Mouse (Mus musculus) layer of hippocampus, adult 11-12 months (tissue): ENCODE results near the gene Apobec1.
"Not testable (repeated sequence)": the region's sequence is repeated elsewhere in the genome, so short reads cannot be mapped to it uniquely, and the experiment has no call there.

ENCODE experiments used
- DNase-seq: peaks from one replicate; pipeline ENCODE4 v3.0.0; 2022; ENCODE audit warnings: low spot score

Apobec1 gene

GRCm38 (mm10) chr6:122602242-122602991 lies at the start of gene Apobec1:
Gene Apobec1 (minus strand): TSS chr6:122602444.
- DNase-seq = peak; percentile 58

DNA sequence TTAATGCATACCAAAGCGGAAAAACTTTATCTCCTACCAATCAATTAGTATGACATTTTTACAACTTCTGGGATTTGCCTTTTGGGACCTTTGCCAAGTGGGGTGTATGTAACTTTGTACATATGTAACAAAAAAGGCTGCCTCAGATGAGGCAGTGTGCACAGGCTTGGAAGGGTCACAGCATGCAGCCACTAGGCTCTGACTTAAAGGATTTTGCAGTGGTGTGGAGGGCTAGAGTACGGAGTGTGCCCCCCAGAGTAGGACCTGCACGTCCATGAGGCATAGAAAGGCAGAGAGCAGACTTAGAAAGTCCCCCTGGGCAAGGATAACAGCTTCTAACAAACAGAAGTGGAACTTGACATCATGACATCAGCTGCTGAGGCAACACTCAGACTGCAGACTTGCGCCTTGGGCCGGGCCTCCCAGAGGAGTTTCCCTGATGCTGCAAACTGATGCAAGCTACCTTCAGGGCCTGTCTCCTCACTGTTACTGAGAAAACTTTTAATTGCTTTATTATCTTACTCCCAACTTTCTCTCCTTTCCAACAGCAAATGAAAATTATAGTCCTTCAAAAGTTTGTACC lies 48.2 kb upstream of the Apobec1 start:
- DNase-seq = no peak

GRCm38 (mm10) chr6:122649903-122650302 lies 47.7 kb upstream of the Apobec1 start:
- DNase-seq = no peak

DNA sequence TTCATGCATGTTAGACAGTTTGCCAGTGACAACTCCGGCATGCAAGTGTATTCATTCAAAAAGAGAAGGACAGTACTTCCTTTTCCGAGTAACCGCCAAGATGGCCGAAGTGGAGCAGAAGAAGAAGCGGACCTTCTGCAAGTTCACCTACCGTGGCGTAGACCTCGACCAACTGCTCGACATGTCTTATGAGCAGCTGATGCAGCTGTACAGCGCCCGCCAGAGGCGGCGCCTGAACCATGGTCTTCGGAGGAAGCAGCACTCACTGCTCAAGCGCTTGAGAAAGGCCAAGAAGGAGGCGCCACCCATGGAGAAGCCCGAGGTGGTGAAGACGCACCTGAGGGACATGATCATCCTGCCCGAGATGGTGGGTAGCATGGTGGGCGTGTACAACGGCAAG lies 42.0 kb upstream of the Apobec1 start:
- DNase-seq = not testable (repeated sequence)

GRCm38 (mm10) chr6:122637566-122637965 lies 35.3 kb upstream of the Apobec1 start:
- not testable (repeated sequence) for DNase-seq

DNA sequence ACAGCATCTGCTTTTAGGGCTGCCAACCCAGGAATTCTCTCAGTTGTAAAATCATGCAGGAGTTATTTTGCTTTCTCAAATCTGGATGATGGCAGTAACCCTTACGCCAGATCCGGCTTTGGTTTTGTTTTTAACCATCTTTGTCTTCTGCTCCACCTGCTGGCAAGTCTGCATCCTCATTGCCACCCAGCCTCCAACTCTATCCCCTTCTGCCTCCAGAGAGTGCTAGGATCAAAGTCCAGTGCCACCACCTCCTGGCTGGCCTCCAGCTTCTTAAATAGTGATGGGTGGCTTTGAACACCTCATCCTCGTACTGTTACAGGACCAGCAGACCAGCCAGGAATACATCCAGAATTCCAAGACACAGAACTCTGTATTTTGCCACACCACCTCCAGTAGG lies 34.4 kb upstream of the Apobec1 start:
- no peak for DNase-seq

- DNase-seq = peak; percentile 11
Measured at GRCm38 (mm10) chr6:122635315-122635714, 33.1 kb upstream of the Apobec1 start.

DNA sequence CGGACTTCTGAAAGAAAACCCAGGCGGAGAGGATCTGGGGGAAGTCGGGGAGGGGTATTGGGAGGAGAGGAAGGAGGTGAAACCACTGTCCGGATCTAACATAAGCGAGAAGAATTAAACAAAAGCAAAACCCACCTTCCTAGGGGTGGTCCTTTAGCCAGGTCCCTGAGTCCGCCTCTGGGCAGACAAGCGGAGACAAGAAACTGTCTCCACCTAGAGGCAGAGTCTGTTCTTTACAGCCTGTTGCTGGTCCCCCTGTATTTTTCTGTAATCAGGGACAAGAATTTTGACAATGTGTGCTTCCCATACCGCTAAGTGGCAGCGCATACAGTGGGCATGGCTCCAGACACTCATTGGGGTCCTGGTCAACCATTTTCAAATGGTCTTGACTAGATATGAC lies 31.2 kb upstream of the Apobec1 start:
- no peak for DNase-seq

- DNase-seq = no peak
Measured at GRCm38 (mm10) chr6:122627469-122628108, 25.3 kb upstream of the Apobec1 start.

DNA sequence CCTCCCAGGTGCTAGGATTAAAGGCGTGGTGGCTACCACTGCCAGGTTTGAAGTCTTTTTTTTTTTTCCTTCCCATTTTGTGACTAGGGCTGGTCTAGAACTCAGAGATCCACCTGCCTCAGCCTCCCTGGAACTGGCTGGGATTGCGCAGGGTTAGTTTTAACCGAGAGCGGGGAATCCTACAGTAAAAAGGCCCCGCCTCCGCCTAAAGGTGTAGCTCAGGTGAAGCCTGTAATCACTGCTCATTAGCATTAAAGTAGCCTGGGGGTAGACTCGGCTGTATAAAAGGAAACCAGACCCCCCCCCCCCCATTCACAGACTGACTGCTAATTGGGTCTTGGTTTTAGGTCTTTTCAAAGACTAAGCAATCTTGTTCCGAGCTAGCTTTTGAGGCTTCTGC lies 23.9 kb upstream of the Apobec1 start, which contains the start of gene Dppa3:
Gene Dppa3, plus strand, starts transcription at position 301 of the 400 bp plus-strand sequence.
- DNase-seq = no peak

GRCm38 (mm10) chr6:122625156-122625555 lies 22.9 kb upstream of the Apobec1 start:
- DNase-seq = no peak

DNA sequence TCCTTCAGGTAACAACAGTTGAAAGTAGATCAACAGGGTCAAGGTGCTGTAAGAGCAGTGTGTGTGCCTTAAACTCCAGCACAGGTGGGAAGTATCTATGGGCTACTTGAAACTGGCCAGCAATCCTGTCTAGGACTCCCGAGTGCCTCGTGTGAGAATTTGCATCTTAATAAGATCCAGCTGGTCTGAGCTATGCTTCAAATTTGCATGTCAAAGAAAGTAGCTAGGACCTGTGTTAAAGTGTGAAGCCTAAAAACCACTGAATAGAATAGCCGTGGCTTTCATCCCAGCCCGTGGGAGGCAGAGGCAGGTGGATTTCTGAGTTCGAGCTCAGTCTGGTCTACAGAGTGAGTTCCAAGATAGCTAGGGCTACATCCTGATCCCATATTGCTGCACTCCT lies 22.2 kb upstream of the Apobec1 start:
- no peak for DNase-seq

DNA sequence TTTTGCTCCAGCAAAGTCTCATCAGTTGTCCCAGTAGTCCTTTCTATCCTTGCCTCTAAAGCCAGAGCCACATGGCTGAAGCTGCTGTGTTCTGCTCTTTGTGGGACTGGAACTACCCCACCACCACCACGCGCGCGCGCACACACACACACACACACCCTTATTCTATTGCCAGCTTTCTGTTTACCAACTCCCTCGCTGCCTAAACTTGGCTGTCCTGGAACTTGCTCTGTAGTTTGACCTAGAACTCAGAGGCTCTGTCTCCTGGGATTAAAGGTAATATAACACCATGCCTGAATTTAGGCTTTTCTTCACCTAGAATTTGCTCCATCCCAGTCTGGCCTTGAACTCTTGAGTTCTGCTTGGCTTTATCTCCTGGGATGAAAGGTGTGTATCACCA lies 18.8 kb upstream of the Apobec1 start:
- DNase-seq = no peak

DNA sequence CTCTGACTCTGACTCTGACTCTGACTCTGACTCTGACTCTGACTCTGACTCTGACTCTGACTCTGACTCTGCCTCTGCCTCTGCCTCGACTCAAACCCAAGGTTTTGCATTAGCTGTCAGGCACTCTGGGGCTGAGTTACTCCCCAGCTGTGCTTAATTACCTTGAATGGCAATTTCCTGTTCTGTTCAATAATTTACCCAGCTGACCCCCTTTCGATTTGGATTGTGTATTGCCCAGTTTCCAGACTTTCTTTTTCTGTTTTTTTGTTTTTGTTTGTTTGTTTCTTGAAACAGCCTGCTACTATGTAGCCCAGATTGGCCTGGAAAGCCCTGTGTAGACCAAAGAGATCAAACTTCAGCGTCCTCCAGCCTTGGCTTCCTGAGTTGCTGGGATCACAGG lies 13.8 kb upstream of the Apobec1 start:
- no peak for DNase-seq

GRCm38 (mm10) chr6:122614047-122614446 lies 11.8 kb upstream of the Apobec1 start:
- DNase-seq = no peak

DNA sequence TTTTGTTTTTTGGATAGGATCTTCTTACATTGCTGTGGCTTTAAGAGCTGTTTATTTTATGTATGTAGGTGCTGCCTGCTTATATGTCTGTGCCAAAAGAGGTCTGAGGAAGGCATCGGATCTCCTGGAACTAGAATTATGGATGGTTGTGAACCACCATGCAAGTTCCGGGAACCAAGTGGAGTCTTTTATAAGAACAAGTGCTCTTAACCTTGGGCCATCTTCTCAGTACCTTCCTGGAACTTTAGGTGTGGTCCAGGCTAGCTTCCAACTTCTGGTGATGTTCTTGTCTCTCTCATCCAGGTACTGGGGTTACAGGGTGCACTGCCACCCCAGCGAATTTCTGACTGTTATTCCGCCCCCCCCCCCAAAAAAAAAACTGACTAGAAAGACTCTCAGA lies 10.2 kb upstream of the Apobec1 start:
- no peak for DNase-seq

- no peak for DNase-seq
Measured at GRCm38 (mm10) chr6:122609771-122610170, 7.5 kb upstream of the Apobec1 start, which contains the start of gene Gdf3. Gene Gdf3 (minus strand): TSS chr6:122610087.

DNA sequence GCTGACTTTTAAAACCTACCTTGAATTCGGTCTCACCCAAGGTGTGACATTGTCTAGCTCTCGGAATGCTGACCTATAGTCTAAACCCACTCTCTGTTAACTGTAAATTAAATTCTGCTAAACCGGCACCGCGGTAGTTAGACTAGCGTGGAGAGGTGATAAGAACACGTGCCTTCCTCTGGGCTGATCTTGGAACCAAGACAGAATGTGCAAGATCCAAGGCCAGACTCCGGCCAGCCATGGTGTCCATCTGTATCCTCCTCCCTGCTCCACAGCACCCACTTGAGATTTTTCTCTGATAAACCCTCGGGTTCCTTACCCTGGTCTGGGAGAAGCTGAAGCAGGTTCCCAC lies 7.1 kb upstream of the Apobec1 start:
- no peak for DNase-seq

GRCm38 (mm10) chr6:122608434-122609376 lies 6.5 kb upstream of the Apobec1 start:
- DNase-seq = no peak

DNA sequence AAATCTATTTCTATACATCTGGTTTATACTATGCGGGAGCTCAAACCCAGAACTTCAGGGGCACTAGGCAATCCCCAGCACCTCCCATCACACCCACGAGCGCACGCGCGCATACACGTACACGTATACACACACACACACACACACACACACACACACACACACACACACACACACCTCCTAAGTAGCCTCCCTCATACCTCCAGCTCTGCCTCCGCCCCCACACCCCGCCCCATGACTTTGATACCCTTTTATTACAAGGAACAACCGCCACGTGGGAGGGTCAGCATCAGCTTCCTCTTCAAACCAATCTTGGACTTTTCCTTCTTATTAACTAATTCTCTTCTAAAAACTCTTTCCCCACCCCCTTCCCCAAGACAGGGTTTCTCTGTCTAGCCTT lies 5.5 kb upstream of the Apobec1 start:
- DNase-seq = no peak

DNA sequence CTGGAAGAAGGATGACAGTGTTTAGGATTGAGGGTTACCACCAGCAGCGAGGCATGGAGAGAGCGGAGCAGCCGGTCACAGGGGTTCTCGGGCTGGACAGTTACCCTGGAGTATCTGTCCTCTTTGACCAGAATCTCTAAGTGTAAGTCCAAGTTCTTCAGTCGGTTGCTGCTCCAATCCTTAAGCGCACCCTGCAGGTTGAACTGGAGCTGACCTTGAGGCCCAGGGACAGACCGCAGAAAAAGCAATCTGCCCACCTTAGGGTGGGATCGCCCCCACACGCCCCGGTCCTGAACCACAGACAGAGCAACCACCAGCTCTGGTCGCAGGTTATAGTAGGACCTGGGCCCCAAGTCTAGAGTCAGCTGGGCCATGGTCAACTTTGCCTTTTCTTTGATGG lies 4.4 kb upstream of the Apobec1 start:
- DNase-seq = no peak

DNA sequence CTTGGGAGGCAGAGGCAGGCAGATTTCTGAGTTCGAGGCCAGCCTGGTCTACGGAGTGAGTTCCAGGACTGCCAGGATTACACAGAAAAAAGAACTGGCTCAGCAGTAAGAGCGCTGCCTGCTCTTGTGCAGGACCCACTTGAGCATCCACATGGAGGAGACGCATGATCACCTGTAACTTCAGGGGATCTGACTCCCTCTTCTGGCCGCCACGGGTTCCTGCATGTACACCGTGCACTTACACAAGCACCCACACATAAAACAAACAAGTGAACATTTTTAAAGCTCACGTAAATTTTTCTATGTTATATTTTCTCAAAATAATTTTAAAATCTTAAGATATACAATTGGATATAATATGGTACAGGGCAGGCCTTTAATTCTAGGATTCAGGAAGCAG lies 3.2 kb upstream of the Apobec1 start:
- no peak for DNase-seq
